Mouse (Mus musculus) testis, adult 2 months (tissue): ENCODE results near the gene Vti1a.

Experiments used
- CTCF ChIP-seq: fragments of 200-500 bp; IDR thresholded peaks from 2 replicates; pipeline ENCODE4 v1.5.1; 2012; ENCODE audit warnings: low read depth, mild to moderate bottlenecking, inconsistent platforms, low read length, moderate library complexity; ENCODE audit not compliant: control insufficient read depth, insufficient read depth, insufficient replicate concordance
- POLR2A ChIP-seq: fragments of 200-500 bp; IDR thresholded peaks from 2 replicates; pipeline ENCODE4 v1.6.1; 2012; ENCODE audit warnings: low read depth, mild to moderate bottlenecking, inconsistent platforms, low read length, moderate library complexity; ENCODE audit not compliant: control insufficient read depth

- TF ChIP-seq CTCF = no peak
- no peak for TF ChIP-seq POLR2A
These were observed 278.4 kb downstream of the Vti1a start for GRCm38 (mm10) chr19:55594451-55594850.
